In the genomic region with DNA sequence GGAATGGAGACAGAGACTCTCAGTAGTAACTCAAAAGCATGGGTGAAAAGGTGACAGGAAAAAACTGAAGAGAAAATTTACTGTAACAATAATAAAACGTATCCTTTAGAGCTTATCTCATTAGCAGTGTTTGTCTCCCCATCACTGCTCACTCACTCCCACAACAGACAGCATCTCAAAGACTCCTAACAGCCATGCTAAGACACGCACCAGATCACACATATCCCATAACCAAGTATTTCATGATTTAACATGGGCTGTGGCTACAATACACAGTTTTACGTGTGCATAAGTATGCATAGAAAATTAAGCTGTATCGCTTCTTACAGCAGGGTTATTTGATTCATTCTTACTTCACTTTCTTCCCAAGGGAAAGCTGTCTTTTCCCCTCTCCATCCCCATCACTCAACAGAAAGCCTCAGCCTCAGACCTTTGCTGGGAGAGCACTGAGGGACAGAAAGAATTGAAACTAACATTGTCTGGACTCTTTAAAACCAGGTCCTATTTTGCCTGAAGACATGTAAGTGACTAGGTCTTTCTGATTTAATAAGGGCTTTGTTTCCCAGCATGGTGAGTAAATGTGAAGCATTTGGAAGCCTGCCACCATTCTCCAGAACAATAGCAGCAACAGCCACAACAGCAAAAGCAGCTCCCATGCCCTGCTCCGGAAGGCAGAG, we compare ENCODE assay signal across 8 mouse cellular contexts. TPM values are rescaled to one million over a fixed set of nuclear protein-coding genes. Genes with fewer than 3 reads are reported as not detected.
DNase-seq lines count a peak whose midpoint lies in the region; ATAC-seq and TF ChIP-seq lines count a peak whose summit lies in the region.

No protein-coding gene starts in this region.

- TF ChIP-seq CTCF in C2C12 (IDR thresholded peaks at IDR 0.05; ENCODE audit: control insufficient read depth, insufficient read depth, insufficient read length): no peak
- TF ChIP-seq CTCF in gastrocnemius, adult 2 months (IDR thresholded peaks at IDR 0.05): no peak
- TF ChIP-seq CTCF in left cerebral cortex, adult 2 months (IDR thresholded peaks at IDR 0.05): no peak

- H3K4me2 ChIP-seq in hindbrain, embryonic 14.5 days (replicated peaks): no peak overlapping the region
- H3K4me2 ChIP-seq in midbrain, embryonic 16.5 days (ENCODE audit: low read length): no peak overlapping the region

- H3ac ChIP-seq in C2C12 (ENCODE audit: control insufficient read depth, insufficient read length, low read depth): peak overlapping the region; percentile 30

- H3K4me3 ChIP-seq in C2C12 (ENCODE audit: insufficient read depth, poor library complexity, severe bottlenecking): no peak overlapping the region
- no peak overlapping the region for H3K4me3 ChIP-seq in gastrocnemius, adult 2 months
- no peak overlapping the region for H3K4me3 ChIP-seq in hindbrain, embryonic 14.5 days (replicated peaks; ENCODE audit: low read length)
- no peak overlapping the region for H3K4me3 ChIP-seq in left cerebral cortex, adult 2 months
- H3K4me3 ChIP-seq in midbrain, embryonic 16.5 days (ENCODE audit: low read depth, low read length): no peak overlapping the region

- intact Hi-C loops in gastrocnemius, adult 2 months (cut with DNase I): no loop called here
- intact Hi-C loops in left cerebral cortex, adult 2 months (cut with DNase I): no loop called here

- WGBS in hindbrain, embryonic 14.5 days: 22% methylated on average over 5 of the region's 5 CpGs
- WGBS in midbrain, embryonic 16.5 days: 26% methylated on average over 5 of the region's 5 CpGs

- H3K4me1 ChIP-seq in hindbrain, embryonic 14.5 days (replicated peaks; ENCODE audit: control insufficient read depth, insufficient read depth, low read length): peaks cover 24% of the 10 kb centered on the region
- H3K4me1 ChIP-seq in midbrain, embryonic 16.5 days (ENCODE audit: control insufficient read depth, insufficient read depth, low read length): peaks cover 15% of the 10 kb centered on the region

- no peaks in the 10 kb centered on the region for H3K79me3 ChIP-seq in C2C12 (ENCODE audit: low read depth)

- H3K27ac ChIP-seq in gastrocnemius, adult 2 months: peak overlapping the region; percentile 82
- peak overlapping the region; percentile 79 for H3K27ac ChIP-seq in hindbrain, embryonic 14.5 days
- peak overlapping the region; percentile 47; the same call in 1 of the 2 replicates for H3K27ac ChIP-seq in left cerebral cortex, adult 2 months
- H3K27ac ChIP-seq in midbrain, embryonic 16.5 days (ENCODE audit: low read length): peak overlapping the region; percentile 53

- no peaks in the 10 kb centered on the region for H3K27me3 ChIP-seq in C2C12 (ENCODE audit: control insufficient read depth, insufficient read depth, insufficient read length)
- H3K27me3 ChIP-seq in hindbrain, embryonic 14.5 days (ENCODE audit: control insufficient read depth, insufficient read depth, low read length): no peaks in the 10 kb centered on the region
- H3K27me3 ChIP-seq in midbrain, embryonic 16.5 days (ENCODE audit: control insufficient read depth, insufficient read depth, low read depth, low read length): no peaks in the 10 kb centered on the region

- H3K9me3 ChIP-seq in hindbrain, embryonic 14.5 days (ENCODE audit: control insufficient read depth, low read length): no peaks in the 10 kb centered on the region
- no peaks in the 10 kb centered on the region for H3K9me3 ChIP-seq in midbrain, embryonic 16.5 days (replicated peaks; ENCODE audit: control insufficient read depth, low read length, poor library complexity, severe bottlenecking)

- peak; percentile 61 for DNase-seq in adrenal gland, postnatal 14 days
- peak; percentile 34 for DNase-seq in gastrocnemius, adult 2 months
- DNase-seq in hindbrain, embryonic 14.5 days (ENCODE audit: low spot score): peak; percentile 58
- no peak for DNase-seq in left cerebral cortex, adult 2 months (ENCODE audit: extremely low spot score in 1 of 2, low spot score in 2 of 2)
- no peak for DNase-seq in frontal cortex, postnatal 10 days (ENCODE audit: low spot score in 2 of 2)

- no peaks in the 10 kb centered on the region for H3K79me2 ChIP-seq in C2C12 (ENCODE audit: control insufficient read depth, insufficient read depth)

- peak; percentile 59; the same call in 1 of the 2 replicates for ATAC-seq in hindbrain, embryonic 14.5 days (ENCODE audit: low FRiP score)
- peak; percentile 64; the same call in 1 of the 2 replicates for ATAC-seq in midbrain, embryonic 16.5 days
- ATAC-seq in erythroid progenitor cell, adult 5-6 weeks (replicated peaks; ENCODE audit: low FRiP score, poor library complexity, severe bottlenecking): no peak

- peak overlapping the region; percentile 3; the same call in 1 of the 2 replicates for H3K9ac ChIP-seq in hindbrain, embryonic 14.5 days
- peak overlapping the region; percentile 41; the same call in 1 of the 2 replicates for H3K9ac ChIP-seq in midbrain, embryonic 16.5 days (ENCODE audit: low read depth, low read length)

- H3K36me3 ChIP-seq in C2C12 (ENCODE audit: control insufficient read depth, insufficient read depth): peaks cover 2% of the 10 kb centered on the region
- no peaks in the 10 kb centered on the region for H3K36me3 ChIP-seq in hindbrain, embryonic 14.5 days (replicated peaks; ENCODE audit: control insufficient read depth, insufficient read depth)
- H3K36me3 ChIP-seq in midbrain, embryonic 16.5 days (ENCODE audit: control insufficient read depth, insufficient read depth, low read length): no peaks in the 10 kb centered on the region

TF ChIP-seq in C2C12, 6 proteins besides CTCF, POLR2A, EP300 and RAD21:
- peak; percentile 31 for TF ChIP-seq MAX (IDR thresholded peaks at IDR 0.05)
- TF ChIP-seq CEBPB (IDR thresholded peaks at IDR 0.05; ENCODE audit: low read depth): no peak
TF ChIP-seq in C2C12: peak in this region for 1.

RNA-seq across cellular contexts. Expression of a gene that starts 37.5 kb away (rescaled TPM):
- polyA plus RNA-seq in C2C12 (2012; fragmentation: generic; extraction: Trizol): 10.1 TPM
- total RNA-seq in adrenal gland, postnatal 14 days (2021): 67.7 and 74.0 TPM in 2 replicates
- total RNA-seq in gastrocnemius, adult 2 months (2021): 1 to 10 TPM; 4.7 to 9.0 TPM
- polyA plus RNA-seq in hindbrain, embryonic 14.5 days (2014; fragmentation: Nextera tagmentation; extraction: Ambion mirVana): 37.9 and 41.8 TPM in 2 replicates
- total RNA-seq in left cerebral cortex, adult 2 months (2021): 10 to 100 TPM; 14.9 to 19.6 TPM
- 29.8 and 32.0 TPM in 2 replicates for polyA plus RNA-seq in midbrain, embryonic 16.5 days (2015; fragmentation: Nextera tagmentation; extraction: Ambion mirVana)
- 145 and 170 TPM in 2 replicates for total RNA-seq in erythroid progenitor cell, adult 5-6 weeks (2015; ENCODE audit: low replicate concordance)
- 145 and 177 TPM in 2 replicates for total RNA-seq in erythroid progenitor cell, adult 5-6 weeks (2017; ENCODE audit: low replicate concordance)

Comparison
In these comparisons a context has a peak if more than half of its experiments do, and no peak if none do; other contexts are left out.
1. DNase-seq: peak in adrenal gland, postnatal 14 days (single experiment), gastrocnemius, adult 2 months (single experiment) and hindbrain, embryonic 14.5 days (single experiment); none in left cerebral cortex, adult 2 months (0 of 2) and frontal cortex, postnatal 10 days (0 of 2).
2. Peak in every context shown above with its lines, with median percentiles within 50 percentile points of each other: H3K27ac ChIP-seq.